Mouse (Mus musculus) liver, embryonic 16.5 days (tissue): ENCODE data around the gene Prss45. TPM values are rescaled to one million over a fixed set of nuclear protein-coding genes. Genes with fewer than 3 reads are reported as not detected.
"Not testable (repeated sequence)": the region's sequence is repeated elsewhere in the genome, so short reads cannot be mapped to it uniquely, and the experiment has no call there.

Experiments
- ATAC-seq: fragments of 200-750 bp; cut with Nextera tagmentation; 2 replicates; pipeline ENCODE4 v1.8.0; 2017; ENCODE audit warnings: low read depth, mild to moderate bottlenecking, moderate number of reproducible peaks, moderate library complexity
- H3K27ac ChIP-seq: fragments of 300-500 bp; sonication (generic); 2 replicates; pipeline ENCODE4 v1.5.1; 2014; ENCODE audit warnings: mild to moderate bottlenecking, low read length
- H3K27me3 ChIP-seq: fragments of 300-500 bp; sonication (generic); 2 replicates; pipeline ENCODE4 v1.6.1; 2014; ENCODE audit warnings: low read depth, low read length, mixed read lengths; ENCODE audit not compliant: control insufficient read depth, insufficient read depth
- H3K36me3 ChIP-seq: fragments of 300-500 bp; sonication (generic); 2 replicates; pipeline ENCODE4 v1.6.1; 2014; ENCODE audit warnings: mild to moderate bottlenecking; ENCODE audit not compliant: control insufficient read depth, insufficient read depth
- H3K4me1 ChIP-seq: fragments of 300-500 bp; sonication (generic); 2 replicates; pipeline ENCODE4 v1.6.1; 2014; ENCODE audit warnings: low read depth, low read length, mixed read lengths; ENCODE audit not compliant: control insufficient read depth
- H3K4me2 ChIP-seq: fragments of 300-500 bp; sonication (generic); 2 replicates; pipeline ENCODE4 v1.6.1; 2014; ENCODE audit warnings: low read depth, low read length, mixed read lengths
- H3K4me3 ChIP-seq: fragments of 300-500 bp; sonication (generic); 2 replicates; pipeline ENCODE4 v1.5.1; 2014; ENCODE audit warnings: low read depth, mild to moderate bottlenecking, low read length
- H3K9ac ChIP-seq: fragments of 300-500 bp; sonication (generic); 2 replicates; pipeline ENCODE4 v1.6.1; 2014; ENCODE audit warnings: low read depth, low read length
- H3K9me3 ChIP-seq: fragments of 300-500 bp; sonication (generic); replicated peaks from 2 replicates; pipeline ENCODE4 v1.6.1; 2016; ENCODE audit warnings: low read length; ENCODE audit not compliant: control insufficient read depth
- WGBS: fragments of 180-500 bp; shearing (Covaris S2); extraction: QIAGEN DNeasy Blood & Tissue Kit; methylation state at CpG from one replicate; pipeline ENCODE4 v1.1.7; 2014; ENCODE audit not compliant: insufficient replicate concordance; 5-methylcytosine and 5-hydroxymethylcytosine counted together
- polyA plus RNA-seq: library from polyadenylated mRNA; unstranded; fragments of >200 nt; fragmentation: Nextera tagmentation; extraction: Ambion mirVana; gene quantifications from 2 replicates; pipeline ENCODE4 v1.2.1, GENCODE M21; 2015

Gene Prss45
- polyA plus RNA-seq, 1 experiment from 2014 or later: not detected

DNA sequence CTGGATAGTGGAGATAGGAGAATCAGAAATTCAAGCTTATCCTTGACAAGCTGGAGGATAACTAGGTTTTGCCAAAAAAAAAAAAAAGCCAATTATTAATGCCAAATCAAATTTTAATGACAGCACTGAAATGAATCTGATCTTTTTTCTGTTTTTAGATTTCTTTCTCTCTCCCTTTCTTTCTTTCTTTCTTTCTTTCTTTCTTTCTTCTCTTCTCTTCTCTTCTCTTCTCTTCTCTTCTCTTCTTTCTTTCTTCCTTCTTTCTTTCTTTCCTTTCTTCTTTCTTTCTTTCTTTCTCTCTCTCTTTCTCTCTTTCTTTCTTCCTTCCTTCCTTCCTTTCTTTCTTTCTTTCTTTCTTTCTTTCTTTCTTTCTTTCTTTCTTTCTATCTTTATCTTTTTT, 13.8 kb upstream of the Prss45 start:
- not testable (repeated sequence) for H3K36me3 ChIP-seq, H3K4me2 ChIP-seq, H3K9me3 ChIP-seq, H3K4me1 ChIP-seq, H3K9ac ChIP-seq, H3K27me3 ChIP-seq, H3K4me3 ChIP-seq, H3K27ac ChIP-seq, ATAC-seq

GRCm38 (mm10) chr9:110821436-110821835, 13.0 kb upstream of the Prss45 start:
- Histone ChIP-seq H3K4me1 (no peaks in the 10 kb centered on the region), H3K4me3 (no peak overlapping the region), H3K36me3 (no peaks in the 10 kb centered on the region), H3K9me3 (no peaks in the 10 kb centered on the region), H3K27ac (no peak overlapping the region), H3K4me2 (no peak overlapping the region), H3K9ac (no peak overlapping the region), H3K27me3 (no peaks in the 10 kb centered on the region)
- 61% methylated on average over 7 of the region's 7 CpGs for WGBS
- ATAC-seq: no peak

DNA sequence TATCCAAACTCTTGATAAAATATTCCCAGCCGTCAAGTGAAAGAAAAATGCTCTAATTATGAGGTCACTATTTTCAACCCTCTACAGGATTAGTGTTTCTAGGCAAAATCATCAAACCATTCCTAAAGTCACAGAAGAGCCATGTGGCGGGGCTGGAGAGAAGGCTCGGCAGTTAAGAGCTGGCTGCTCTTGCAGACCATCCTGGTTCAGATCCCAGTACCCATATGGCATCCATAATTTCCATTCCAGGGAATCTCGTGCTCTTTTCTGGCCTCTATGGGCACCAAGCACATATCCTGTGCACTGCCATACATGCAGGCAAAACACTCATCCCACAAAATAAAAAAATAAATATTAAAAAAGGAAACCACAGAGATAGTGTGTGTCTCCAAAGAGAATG, 9.0 kb upstream of the Prss45 start:
- 50% methylated on average over 4 of the region's 4 CpGs for WGBS
- ATAC-seq: no peak
- Histone ChIP-seq H3K4me3 (no peak overlapping the region), H3K9ac (no peak overlapping the region), H3K27me3 (no peaks in the 10 kb centered on the region; the same call in 1 of the 2 replicates), H3K9me3 (no peaks in the 10 kb centered on the region), H3K4me1 (no peaks in the 10 kb centered on the region), H3K4me2 (no peak overlapping the region), H3K36me3 (no peaks in the 10 kb centered on the region), H3K27ac (no peak overlapping the region)

DNA sequence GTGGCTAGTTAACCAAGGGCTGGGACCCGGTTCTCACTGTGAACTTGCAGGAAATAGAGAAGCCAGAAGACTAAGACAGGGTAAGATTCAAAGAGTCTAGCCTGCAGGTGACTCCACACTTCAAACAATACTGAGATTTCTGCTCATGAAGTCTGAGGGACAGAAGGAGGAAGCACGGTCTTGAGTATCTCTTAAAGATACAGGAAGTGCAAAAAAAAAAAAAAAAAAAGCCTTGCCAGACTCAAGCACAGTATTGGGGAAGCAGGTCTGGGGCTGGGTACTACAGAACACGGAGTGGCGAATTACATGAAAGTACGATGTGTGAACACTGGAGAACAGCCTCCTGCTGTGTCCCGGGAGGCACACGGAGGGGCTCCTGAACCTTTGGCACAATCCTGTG, 8.6 kb upstream of the Prss45 start:
- ATAC-seq: no peak
- Histone ChIP-seq H3K9me3 (no peaks in the 10 kb centered on the region), H3K9ac (no peak overlapping the region), H3K4me3 (no peak overlapping the region), H3K4me2 (no peak overlapping the region), H3K27ac (no peak overlapping the region), H3K4me1 (no peaks in the 10 kb centered on the region), H3K27me3 (no peaks in the 10 kb centered on the region; the same call in 1 of the 2 replicates), H3K36me3 (no peaks in the 10 kb centered on the region)
- WGBS: 25% methylated on average over 7 of the region's 7 CpGs

GRCm38 (mm10) chr9:110826390-110826789, 8.0 kb upstream of the Prss45 start, which contains the start of gene Prss43:
Prss43 (plus strand) TSS chr9:110826690.
- Histone ChIP-seq H3K4me3 (no peak within 1 kb of the TSS), H3K9ac (no peak within 1 kb of the TSS), H3K27ac (no peak within 1 kb of the TSS), H3K4me2 (no peak within 1 kb of the TSS), H3K9me3 (no peaks in the 10 kb centered on the region), H3K4me1 (no peaks in the 10 kb centered on the region), H3K27me3 (no peaks in the 10 kb centered on the region; the same call in 1 of the 2 replicates), H3K36me3 (no peaks in the 10 kb centered on the region)
- ATAC-seq: no peak
- WGBS: 52% methylated on average over 3 of the region's 3 CpGs

GRCm38 (mm10) chr9:110833021-110833420, 1.4 kb upstream of the Prss45 start:
- H3K27me3 ChIP-seq: no peaks in the 10 kb centered on the region; the same call in 1 of the 2 replicates
- H3K9ac ChIP-seq: no peak overlapping the region
- H3K4me3 ChIP-seq: no peak overlapping the region
- no peak for ATAC-seq
- WGBS: 49% methylated on average over 5 of the region's 5 CpGs
- no peaks in the 10 kb centered on the region for H3K4me1 ChIP-seq
- H3K27ac ChIP-seq: no peak overlapping the region
- H3K36me3 ChIP-seq: no peaks in the 10 kb centered on the region
- H3K4me2 ChIP-seq: no peak overlapping the region
- H3K9me3 ChIP-seq: no peaks in the 10 kb centered on the region

DNA sequence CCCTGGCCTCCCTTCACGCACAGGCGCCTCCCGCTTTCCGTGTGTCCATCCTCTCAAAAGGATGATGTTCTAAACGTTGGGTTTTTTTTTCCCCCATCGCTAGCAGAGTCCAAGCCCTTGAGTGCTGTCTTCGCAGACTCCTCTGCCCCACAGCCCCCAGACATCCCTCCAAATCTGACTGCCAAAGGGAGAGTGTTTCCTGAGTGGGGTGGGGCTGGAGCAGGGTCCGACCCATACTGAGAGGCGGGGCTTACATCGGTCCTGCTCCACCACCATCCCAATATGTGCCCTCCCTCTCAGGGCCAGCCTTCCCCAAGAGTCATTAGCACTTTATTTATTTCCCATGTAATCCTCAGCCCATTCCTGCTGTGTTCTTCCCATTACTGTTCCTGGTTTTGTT, 573 bp downstream of the Prss45 start:
- Histone ChIP-seq H3K4me3 (no peak overlapping the region), H3K4me1 (no peaks in the 10 kb centered on the region), H3K4me2 (no peak overlapping the region), H3K9me3 (no peaks in the 10 kb centered on the region), H3K36me3 (no peaks in the 10 kb centered on the region), H3K27me3 (no peaks in the 10 kb centered on the region), H3K9ac (no peak overlapping the region), H3K27ac (no peak overlapping the region)
- ATAC-seq: no peak
- WGBS: 41% methylated on average over 10 of the region's 10 CpGs

GRCm38 (mm10) chr9:110836112-110836511, 1.7 kb downstream of the Prss45 start:
- Histone ChIP-seq H3K4me3 (no peak overlapping the region), H3K27me3 (no peaks in the 10 kb centered on the region), H3K4me2 (no peak overlapping the region)

DNA sequence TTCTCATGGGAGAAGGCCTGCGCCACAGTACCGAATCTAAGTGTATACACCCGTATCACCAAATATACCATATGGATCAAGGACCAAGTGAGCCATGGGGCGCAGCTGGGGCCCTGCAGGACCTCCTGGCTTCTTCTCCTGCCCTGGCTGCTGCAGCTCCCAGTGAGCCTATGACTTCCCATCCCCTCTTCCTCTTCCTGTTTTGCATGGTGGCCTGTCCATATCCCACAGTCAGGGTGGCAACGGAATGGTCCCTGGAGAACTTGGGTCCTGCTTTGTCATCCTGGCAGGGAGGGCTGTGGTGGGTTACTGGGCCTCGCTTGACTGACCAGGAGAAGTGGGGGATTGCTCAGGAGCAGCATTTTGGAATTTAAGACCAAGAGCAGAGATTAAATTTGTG, 6.5 kb downstream of the Prss45 start:
- no peaks in the 10 kb centered on the region for H3K36me3 ChIP-seq
- H3K4me1 ChIP-seq: peaks cover 5% of the 10 kb centered on the region
- 63% methylated on average over 6 of the region's 6 CpGs for WGBS
- H3K4me3 ChIP-seq: no peak overlapping the region
- no peak for ATAC-seq
- H3K4me2 ChIP-seq: no peak overlapping the region
- H3K9ac ChIP-seq: no peak overlapping the region
- H3K27me3 ChIP-seq: no peaks in the 10 kb centered on the region
- no peak overlapping the region for H3K27ac ChIP-seq
- H3K9me3 ChIP-seq: no peaks in the 10 kb centered on the region

More at GRCm38 (mm10) chr9:110836112-110836511, 1.7 kb downstream of the Prss45 start:
- Histone ChIP-seq H3K27ac (no peak overlapping the region), H3K9ac (no peak overlapping the region), H3K9me3 (no peaks in the 10 kb centered on the region), H3K4me1 (peaks cover 3% of the 10 kb centered on the region), H3K36me3 (no peaks in the 10 kb centered on the region)
- ATAC-seq: no peak
- 35% methylated on average over 2 of the region's 2 CpGs for WGBS
